Mouse (Mus musculus): ENCODE results near the gene Sdf2.

The Sdf2 gene

GRCm38 (mm10) chr11:78245627-78246317, at the start of gene Sdf2, which contains the start of gene Supt6:
TSS of gene Sdf2 (plus strand) at chr11:78245746.
TSS of gene Supt6 (minus strand) at chr11:78245987.
- peak; percentile 90 for DNase-seq (ENCODE audit: low spot score in 2 of 2)

GRCm38 (mm10) chr11:78202372-78202771, 43.2 kb upstream of the Sdf2 start:
- DNase-seq (ENCODE audit: low spot score in 2 of 2): no peak

- no peak for DNase-seq (ENCODE audit: low spot score in 2 of 2)
Measured at GRCm38 (mm10) chr11:78204287-78204686, 41.3 kb upstream of the Sdf2 start.

GRCm38 (mm10) chr11:78205361-78206206, 40.0 kb upstream of the Sdf2 start:
- DNase-seq (ENCODE audit: low spot score in 2 of 2): no peak

GRCm38 (mm10) chr11:78207190-78207589, 38.4 kb upstream of the Sdf2 start:
- no peak for DNase-seq (ENCODE audit: low spot score in 2 of 2)

GRCm38 (mm10) chr11:78209886-78210285, 35.7 kb upstream of the Sdf2 start:
- DNase-seq (ENCODE audit: low spot score in 2 of 2): no peak

GRCm38 (mm10) chr11:78210615-78211014, 34.9 kb upstream of the Sdf2 start:
- DNase-seq (ENCODE audit: low spot score in 2 of 2): no peak

- DNase-seq (ENCODE audit: low spot score in 2 of 2): no peak
Measured at GRCm38 (mm10) chr11:78211513-78211912, 34.0 kb upstream of the Sdf2 start.

- DNase-seq (ENCODE audit: low spot score in 2 of 2): no peak
Measured at GRCm38 (mm10) chr11:78213086-78213817, 32.3 kb upstream of the Sdf2 start.

- DNase-seq (ENCODE audit: low spot score in 2 of 2): no peak
Measured at GRCm38 (mm10) chr11:78215709-78216317, 29.7 kb upstream of the Sdf2 start.

GRCm38 (mm10) chr11:78223586-78223985, 22.0 kb upstream of the Sdf2 start:
- DNase-seq (ENCODE audit: low spot score in 2 of 2): no peak

GRCm38 (mm10) chr11:78231518-78231917, 14.0 kb upstream of the Sdf2 start:
- DNase-seq (ENCODE audit: low spot score in 2 of 2): no peak

- DNase-seq (ENCODE audit: low spot score in 2 of 2): no peak
Measured at GRCm38 (mm10) chr11:78240193-78240857, 5.2 kb upstream of the Sdf2 start.

GRCm38 (mm10) chr11:78245261-78245626, 302 bp upstream of the Sdf2 start:
- peak in 1 of 2 experiments; percentile 27 for DNase-seq (ENCODE audit: low spot score in 2 of 2)

- no peak for DNase-seq (ENCODE audit: low spot score in 2 of 2)
Measured at GRCm38 (mm10) chr11:78246318-78247011, 919 bp downstream of the Sdf2 start.

GRCm38 (mm10) chr11:78247012-78247348, 1.4 kb downstream of the Sdf2 start:
- no peak for DNase-seq (ENCODE audit: low spot score in 2 of 2)

GRCm38 (mm10) chr11:78247727-78248140, 2.2 kb downstream of the Sdf2 start:
- no peak for DNase-seq (ENCODE audit: low spot score in 2 of 2)

GRCm38 (mm10) chr11:78256618-78257017, 11.1 kb downstream of the Sdf2 start:
- no peak for DNase-seq (ENCODE audit: low spot score in 2 of 2)

GRCm38 (mm10) chr11:78260489-78261258, 15.1 kb downstream of the Sdf2 start:
- DNase-seq (ENCODE audit: low spot score in 2 of 2): no peak
